Comparison of ENCODE assay signal across 11 mouse cellular contexts in genomic region chr17:87365268-87365667, GRCm38 (mm10).
A peak's percentile ranks its signal among the peaks of the same experiment; 100 is the strongest.
DNase-seq lines count a peak whose midpoint lies in the region; ATAC-seq lines count a peak whose summit lies in the region.
"Had no signal": no experiment of that assay in that cellular context is flagged by ENCODE, and none has a peak within 500 bp of the region (broad histone marks: within the 10 kb centered on the region; RNA-seq: fewer than 3 reads in every experiment).

No protein-coding gene starts in this region.

- H3K27ac ChIP-seq in kidney, embryonic 14.5 days (ENCODE audit: low read depth, low read length), result no peak overlapping the region
- peak overlapping the region; percentile 53; the same call in 1 of the 2 replicates for H3K27ac ChIP-seq in liver, embryonic 11.5 days (ENCODE audit: low read depth, low read length)
- H3K27ac ChIP-seq: embryonic facial prominence, embryonic 15.5 days had no signal

- H3K9me3 ChIP-seq in kidney, embryonic 14.5 days (ENCODE audit: control insufficient read depth, low read length), result no peaks in the 10 kb centered on the region
- no peaks in the 10 kb centered on the region for H3K9me3 ChIP-seq in liver, embryonic 11.5 days (ENCODE audit: control insufficient read depth, low read length)
- H3K9me3 ChIP-seq: embryonic facial prominence, embryonic 15.5 days had no signal

- H3K9ac ChIP-seq in kidney, embryonic 14.5 days (ENCODE audit: low read depth, low read length), result peak overlapping the region; percentile 23; the same call in 1 of the 2 replicates
- no peak overlapping the region; the same call in none of the 2 replicates for H3K9ac ChIP-seq in liver, embryonic 11.5 days (ENCODE audit: low read depth, low read length)
- H3K9ac ChIP-seq: embryonic facial prominence, embryonic 15.5 days; lung, embryonic 14.5 days had no signal

- H3K27me3 ChIP-seq in kidney, embryonic 14.5 days (ENCODE audit: control insufficient read depth, insufficient read depth, low read length), result no peaks in the 10 kb centered on the region
- H3K27me3 ChIP-seq in liver, embryonic 11.5 days (replicated peaks; ENCODE audit: control insufficient read depth, insufficient read depth, low read length), result no peaks in the 10 kb centered on the region
- H3K27me3 ChIP-seq: embryonic facial prominence, embryonic 15.5 days had no signal

- ATAC-seq in kidney, embryonic 14.5 days (ENCODE audit: low FRiP score, low TSS enrichment), result no peak
- peak; percentile 83 for ATAC-seq in activated CD4-positive, CD25-positive, alpha-beta regulatory T cell, adult 4 months
- ATAC-seq in liver, embryonic 11.5 days (replicated peaks; ENCODE audit: low FRiP score), result peak; percentile 90
- ATAC-seq in megakaryocyte-erythroid progenitor cell, adult 5-6 weeks (replicated peaks; ENCODE audit: low FRiP score, low TSS enrichment, poor library complexity, severe bottlenecking), result peak; percentile 85

- no peak overlapping the region for H3K4me2 ChIP-seq in kidney, embryonic 14.5 days (replicated peaks; ENCODE audit: low read depth, low read length)
- H3K4me2 ChIP-seq in liver, embryonic 11.5 days, result peak overlapping the region; percentile 48
- H3K4me2 ChIP-seq: embryonic facial prominence, embryonic 15.5 days; lung, embryonic 14.5 days had no signal

- 49% methylated on average over 8 of the region's 8 CpGs for WGBS in kidney, embryonic 14.5 days
- 19% methylated on average over 8 of the region's 8 CpGs for WGBS in liver, embryonic 11.5 days

- no peak overlapping the region for H3K4me3 ChIP-seq in kidney, embryonic 14.5 days (ENCODE audit: low read length)
- H3K4me3 ChIP-seq in liver, embryonic 11.5 days (ENCODE audit: low read depth, low read length), result no peak overlapping the region
- H3K4me3 ChIP-seq: embryonic facial prominence, embryonic 15.5 days had no signal

- H3K36me3 ChIP-seq in kidney, embryonic 14.5 days (ENCODE audit: control insufficient read depth, insufficient read depth, low read length), result no peaks in the 10 kb centered on the region
- no peaks in the 10 kb centered on the region for H3K36me3 ChIP-seq in liver, embryonic 11.5 days (ENCODE audit: control insufficient read depth, insufficient read depth, low read length)
- H3K36me3 ChIP-seq: embryonic facial prominence, embryonic 15.5 days had no signal

- DNase-seq in kidney, postnatal 36 days, result no peak
- no peak for DNase-seq in liver, embryonic 11.5 days (ENCODE audit: low spot score)
- no peak for DNase-seq in adrenal gland, adult 18-20 months (ENCODE audit: low spot score in 2 of 2)
- no peak for DNase-seq in frontal cortex, postnatal 36 days (ENCODE audit: low spot score in 2 of 2)
- no peak for DNase-seq in Muller cell, postnatal 12 days (ENCODE audit: inconsistent ontology term)
- DNase-seq: kidney, adult 9 months; lung, embryonic 14.5 days had no signal

- H3K4me1 ChIP-seq in kidney, embryonic 14.5 days (ENCODE audit: control insufficient read depth, insufficient read depth, low read length), result peaks cover 18% of the 10 kb centered on the region
- H3K4me1 ChIP-seq in liver, embryonic 11.5 days (replicated peaks; ENCODE audit: control insufficient read depth, insufficient read depth, low read length), result peaks cover 32% of the 10 kb centered on the region
